Mouse (Mus musculus) B cell, adult 62 days (primary cell): ENCODE measurements around the gene Lyrm9. TPM values are rescaled to one million over a fixed set of nuclear protein-coding genes. Genes with fewer than 3 reads are reported as not detected.

Experiments
- total RNA-seq: library from RNA; stranded (reverse); gene quantifications from 4 replicates; pipeline ENCODE4 v1.2.4, GENCODE M21; 2023

Gene Lyrm9
- total RNA-seq: 2.4 to 7.0 TPM (median 4.2 TPM) in 4 replicates

GRCm38 (mm10) chr11:78826442-78827013, at the start of gene Lyrm9:
TSS of gene Lyrm9 (plus strand) at chr11:78826584.

Other genes starting within 250 kb of the Lyrm9 start
- 22.3 to 23.6 TPM (median 22.9 TPM) in 4 replicates for gene Nlk, start 129.2 kb upstream of the Lyrm9 start, total RNA-seq
- 9.2 to 14.3 TPM (median 12.4 TPM) in 4 replicates for gene Ccnq, start 74.9 kb upstream of the Lyrm9 start, total RNA-seq
- gene Nos2, start 94.2 kb downstream of the Lyrm9 start, total RNA-seq: not detected in 4 replicates
- gene Lgals9, start 158.4 kb downstream of the Lyrm9 start, total RNA-seq: 120 to 127 TPM (median 123 TPM) in 4 replicates